Mouse (Mus musculus) liver, postnatal 0 days (tissue): ENCODE measurements around the gene Zfp974.
"Not testable (repeated sequence)": the region's sequence is repeated elsewhere in the genome, so short reads cannot be mapped to it uniquely, and the experiment has no call there.

ENCODE experiments used
- CTCF ChIP-seq: sonication (generic); IDR thresholded peaks from 2 replicates; pipeline ENCODE4 v1.5.1; 2016; ENCODE audit warnings: antibody characterized with exemption, low read depth
- EP300 ChIP-seq: IDR thresholded peaks from 2 replicates; pipeline ENCODE4 v1.6.1; 2016; ENCODE audit warnings: antibody characterized with exemption, low read depth, mild to moderate bottlenecking

DNA sequence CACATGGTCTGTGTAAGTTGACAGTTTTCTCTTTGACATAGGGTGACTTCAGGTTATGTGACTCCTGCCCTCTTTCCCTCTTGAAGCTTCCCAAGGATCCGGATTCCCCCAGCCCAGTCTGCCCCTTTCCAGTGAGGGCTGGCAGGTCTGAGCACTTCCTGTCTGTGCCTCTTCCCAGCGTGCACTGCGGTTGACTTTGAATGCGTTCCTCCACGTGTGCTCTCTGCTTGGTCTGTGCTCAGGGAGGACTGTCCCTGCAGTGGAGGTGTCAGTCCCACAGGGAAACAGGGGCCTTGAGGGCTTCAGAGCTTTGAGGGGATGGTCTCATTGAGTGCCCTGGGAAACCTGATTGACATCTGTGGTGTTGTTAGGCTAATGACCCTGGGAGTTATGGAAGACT is 66.7 kb downstream of the Zfp974 start:
- TF ChIP-seq CTCF, EP300: not testable (repeated sequence)
